Mouse (Mus musculus) urinary bladder, adult 18-20 months (tissue): ENCODE results near the gene Large1.
"Not testable (repeated sequence)": the region's sequence is repeated elsewhere in the genome, so short reads cannot be mapped to it uniquely, and the experiment has no call there.

Experiments used
- DNase-seq, 2 experiments: peaks; one replicate each; pipeline ENCODE4 v3.0.0; 2022; ENCODE audit warnings: low spot score in 2 of 2, mixed read lengths in 2 of 2

The Large1 gene

DNA sequence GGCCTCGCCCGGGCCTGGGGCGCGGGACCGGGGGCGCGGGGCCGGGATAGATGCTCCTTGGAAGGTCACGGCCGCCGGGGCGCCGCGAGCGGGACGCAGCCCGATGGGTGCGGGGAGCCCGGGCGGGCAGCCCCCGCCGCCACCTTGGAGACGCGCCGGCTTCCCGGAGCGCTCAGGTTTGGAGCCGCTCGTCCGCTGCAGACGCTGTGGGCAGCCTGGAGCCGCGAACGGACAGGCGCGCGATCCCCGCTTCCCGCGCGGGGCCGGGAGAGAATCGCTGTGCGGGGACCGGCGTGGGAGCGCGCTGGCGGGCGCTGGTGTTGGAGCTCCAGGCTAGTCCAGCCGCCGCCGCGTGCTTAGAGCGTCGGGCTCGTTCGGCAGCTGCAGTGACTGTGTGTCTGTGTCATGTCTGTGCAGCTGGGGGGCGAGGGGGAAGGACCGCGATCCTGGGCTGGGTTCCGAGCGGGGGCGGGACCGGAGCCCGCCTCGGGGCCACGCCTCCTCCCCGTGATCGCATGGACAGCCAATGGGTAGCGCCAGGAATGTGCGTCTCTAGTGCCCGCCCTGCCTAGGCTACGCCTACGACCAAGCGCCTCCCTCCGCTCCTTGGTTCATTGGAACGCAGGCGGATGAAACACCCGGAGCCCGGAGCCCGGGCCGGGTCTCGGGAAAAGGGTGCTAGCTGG is at the start of gene Large1:
TSS of gene Large1 (minus strand) at position 433 of the 686 bp plus-strand sequence.
- peak; percentile 96 to 97 for DNase-seq

DNA sequence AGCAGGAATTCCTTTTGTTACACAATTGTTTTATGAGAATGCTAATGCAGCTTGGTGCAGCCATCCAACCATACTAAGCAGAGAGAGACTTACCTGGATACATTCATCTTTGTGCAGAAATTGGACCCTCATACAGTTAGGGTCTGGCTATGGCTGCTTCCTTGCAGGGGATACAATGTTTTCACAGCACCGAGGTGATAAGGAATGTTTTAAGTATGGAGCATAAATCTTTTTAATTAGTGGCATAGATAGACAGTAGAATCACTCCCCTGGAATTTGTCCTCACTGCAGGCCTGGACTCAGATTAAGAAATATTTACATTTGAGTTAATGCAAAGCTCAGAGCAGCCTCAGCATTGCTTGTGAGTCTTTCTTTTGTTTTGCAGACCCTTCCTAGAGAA is 47.0 kb upstream of the Large1 start:
- DNase-seq = no peak

DNA sequence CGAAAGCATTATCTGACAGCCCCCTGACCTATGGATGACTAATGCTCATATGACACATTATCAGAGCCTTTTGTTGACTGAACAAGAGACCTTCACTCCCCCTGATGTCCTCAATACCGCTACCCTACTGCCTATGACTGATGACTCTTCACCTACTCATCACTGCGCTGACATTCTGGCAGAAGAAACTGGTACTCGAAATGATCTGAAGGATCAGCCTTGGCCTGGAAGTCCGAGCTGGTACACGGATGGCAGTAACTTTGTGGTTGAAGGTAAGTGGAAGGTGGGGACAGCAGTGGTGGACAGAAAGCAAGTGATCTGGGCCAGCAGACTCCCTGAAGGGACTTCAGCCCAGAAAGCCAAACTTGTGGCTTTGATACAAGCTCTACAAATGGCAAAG is 19.7 kb upstream of the Large1 start:
- not testable (repeated sequence) for DNase-seq

DNA sequence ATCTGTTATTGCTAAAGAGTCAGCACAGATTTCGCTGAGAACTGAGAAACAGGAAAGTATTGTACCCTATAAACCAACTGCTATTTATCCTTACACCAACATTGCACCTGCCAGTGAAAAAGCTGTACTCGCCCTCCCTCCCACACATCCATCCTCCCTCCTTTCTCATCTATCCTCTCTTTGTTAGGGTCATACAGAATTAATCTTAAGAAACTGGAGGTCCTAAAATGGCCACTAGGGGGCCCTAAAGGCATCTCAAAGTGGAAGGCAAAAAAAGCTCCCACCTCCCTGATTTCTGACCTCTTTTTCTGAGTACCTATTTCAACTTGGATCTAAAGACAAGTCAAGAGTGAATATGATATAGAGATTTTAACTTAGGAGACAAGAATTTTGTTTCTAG is 2.6 kb upstream of the Large1 start:
- no peak for DNase-seq

DNA sequence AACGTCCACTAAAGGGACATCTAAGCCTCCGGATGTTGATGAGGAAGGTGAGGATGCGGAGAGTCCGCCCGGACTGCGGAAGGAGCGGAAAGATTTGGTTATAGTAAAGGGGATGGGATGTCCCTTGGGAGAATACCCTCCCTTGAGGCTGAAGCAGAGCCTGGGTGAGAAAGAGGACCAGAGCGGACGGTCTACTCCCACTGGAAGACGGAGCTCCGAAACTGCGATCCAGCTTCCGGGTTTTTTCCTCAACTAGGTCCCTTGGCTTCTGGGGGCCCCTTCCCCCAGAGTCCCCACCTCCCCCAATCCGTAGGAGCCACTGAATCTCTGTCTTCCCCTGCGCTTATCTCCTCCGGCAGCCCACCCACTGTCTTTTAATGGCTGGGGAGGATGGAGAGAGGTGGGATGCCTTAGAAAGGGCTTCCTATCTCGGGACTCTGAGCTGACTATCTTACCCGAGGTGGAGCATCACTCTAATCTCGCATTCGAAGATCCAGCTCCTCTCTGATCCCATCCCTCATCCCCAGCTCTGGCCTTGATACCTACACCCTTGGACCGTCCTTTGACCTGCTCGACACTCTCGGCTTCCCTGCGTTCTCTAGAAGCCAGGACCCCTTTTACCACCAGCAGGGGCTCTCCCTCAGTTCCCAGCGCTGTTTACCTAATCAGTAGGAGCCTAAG is 1.0 kb upstream of the Large1 start:
- peak; percentile 11 to 48 for DNase-seq

DNA sequence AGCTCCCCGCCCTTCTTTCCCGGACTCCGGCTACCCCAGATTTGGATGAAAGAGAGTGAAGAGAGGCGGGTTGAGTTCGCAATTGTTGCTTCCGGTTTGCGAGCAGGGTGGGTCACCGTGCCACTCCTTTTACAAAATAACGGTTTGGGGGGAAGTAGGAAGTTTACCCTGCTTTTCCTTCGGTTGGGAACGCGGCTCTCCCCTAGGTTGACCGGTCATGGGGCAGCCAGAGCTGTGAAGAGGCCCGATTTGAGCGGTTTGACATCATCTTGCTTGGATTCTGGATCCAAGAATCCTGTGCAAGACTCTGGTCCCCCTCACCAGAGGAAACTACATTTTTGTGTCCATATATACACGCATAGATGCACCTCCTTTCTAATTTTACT is 447 bp upstream of the Large1 start:
- DNase-seq = no peak

DNA sequence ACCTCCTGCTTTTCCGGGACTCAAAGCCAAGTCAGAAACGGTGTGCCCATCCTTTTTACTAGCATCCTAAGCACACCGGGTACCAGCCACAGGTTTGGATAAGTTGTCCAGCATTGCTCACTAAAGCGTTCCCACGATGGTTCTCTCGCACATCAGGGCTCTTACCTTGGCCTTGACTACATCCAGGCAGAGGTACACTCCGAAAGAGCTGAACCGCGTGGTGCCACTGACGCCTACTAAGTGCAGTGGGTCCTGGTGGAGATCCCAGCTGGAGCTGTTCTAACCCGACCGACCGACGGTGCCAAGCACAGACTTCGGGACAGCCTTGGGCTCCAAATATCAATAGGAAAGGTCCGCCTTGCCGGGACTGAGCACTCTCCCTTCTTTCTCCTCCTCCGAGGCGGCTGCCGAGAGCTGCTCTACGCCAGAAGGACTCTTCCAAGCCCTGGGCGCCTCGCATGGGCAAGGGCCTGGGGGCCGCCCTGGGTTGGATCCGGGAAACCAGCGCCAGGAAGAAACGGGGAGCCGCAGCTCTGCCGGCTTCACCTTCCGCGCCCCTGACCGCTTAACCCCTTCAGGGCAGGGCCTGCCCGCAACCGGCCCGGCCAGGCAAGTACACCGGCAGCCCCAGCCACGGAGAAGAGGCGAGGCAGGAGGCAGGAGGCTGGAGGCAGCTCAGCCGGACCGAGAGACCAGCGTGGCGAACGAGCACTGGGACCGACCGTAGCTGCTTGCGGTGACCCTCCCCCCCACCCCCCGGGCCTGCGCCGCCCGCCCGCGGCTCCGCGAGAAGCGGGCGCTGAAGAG is 836 bp downstream of the Large1 start:
- peak; percentile 21 to 60 for DNase-seq

DNA sequence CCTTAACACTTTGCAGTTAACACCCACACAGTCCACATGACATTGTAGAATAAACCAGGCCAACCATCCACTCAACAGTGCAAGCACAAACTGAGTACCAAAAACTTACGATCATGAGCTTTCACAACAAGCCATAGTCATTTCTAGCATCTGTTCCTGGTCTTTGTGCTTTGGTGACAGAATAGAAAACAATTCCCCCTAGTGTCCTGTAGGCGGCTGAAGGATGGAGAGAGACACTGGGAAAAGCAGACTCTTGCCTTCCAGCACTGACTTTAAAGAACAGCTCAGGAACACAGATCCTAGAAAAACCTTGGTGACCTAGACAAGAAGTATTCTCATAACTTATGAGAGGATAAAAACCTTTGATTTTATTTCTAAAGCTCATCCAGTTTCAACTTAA is 3.0 kb downstream of the Large1 start:
- DNase-seq = no peak

DNA sequence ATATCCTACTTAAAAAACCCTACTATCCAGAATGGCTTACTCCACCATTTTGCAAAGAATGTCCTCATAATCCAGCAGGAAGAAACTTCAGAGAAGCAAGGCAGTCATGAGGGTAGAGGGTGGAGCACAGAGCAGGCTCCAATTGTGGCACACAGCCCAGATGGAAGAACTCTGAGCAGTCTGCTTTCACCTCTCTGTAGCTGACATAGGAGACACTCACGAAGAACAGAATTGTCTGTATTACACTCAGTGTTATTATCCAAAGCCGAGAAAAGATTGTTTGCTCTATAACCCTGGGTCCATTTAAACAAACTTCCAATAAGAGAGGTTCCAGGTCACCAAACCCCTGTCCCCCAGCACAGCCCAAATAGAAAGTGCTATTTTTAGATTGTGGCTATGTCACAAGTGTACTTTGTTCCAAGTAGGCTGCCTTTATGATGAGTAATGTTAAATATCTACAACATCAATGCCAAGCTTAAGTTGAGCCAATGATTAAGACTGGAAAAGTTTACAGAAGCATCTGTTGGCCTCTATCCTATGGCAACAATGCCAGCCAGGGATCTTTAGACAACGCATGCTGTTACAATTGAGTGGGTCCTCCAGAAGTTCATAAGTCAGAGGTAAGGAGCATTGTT is 10.5 kb downstream of the Large1 start:
- DNase-seq = no peak

DNA sequence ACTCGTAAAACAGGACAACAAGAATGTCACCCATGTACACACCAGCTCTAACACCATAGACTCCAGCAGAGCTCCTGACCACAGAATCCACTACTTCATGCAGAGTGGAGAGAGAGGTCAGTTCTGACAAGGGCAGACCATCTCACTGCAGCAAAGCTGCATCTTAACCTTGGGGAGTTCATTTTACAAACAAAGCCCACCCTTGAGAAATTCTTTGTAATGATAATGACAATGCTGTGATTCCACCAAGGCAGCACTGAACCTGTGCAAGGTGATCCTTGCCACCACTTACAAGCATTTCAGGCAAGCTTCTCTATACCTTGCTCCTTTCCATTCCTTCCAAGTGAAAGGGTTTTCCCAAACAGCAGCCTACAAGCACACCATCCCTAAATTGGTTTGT is 16.5 kb downstream of the Large1 start:
- DNase-seq = no peak

DNA sequence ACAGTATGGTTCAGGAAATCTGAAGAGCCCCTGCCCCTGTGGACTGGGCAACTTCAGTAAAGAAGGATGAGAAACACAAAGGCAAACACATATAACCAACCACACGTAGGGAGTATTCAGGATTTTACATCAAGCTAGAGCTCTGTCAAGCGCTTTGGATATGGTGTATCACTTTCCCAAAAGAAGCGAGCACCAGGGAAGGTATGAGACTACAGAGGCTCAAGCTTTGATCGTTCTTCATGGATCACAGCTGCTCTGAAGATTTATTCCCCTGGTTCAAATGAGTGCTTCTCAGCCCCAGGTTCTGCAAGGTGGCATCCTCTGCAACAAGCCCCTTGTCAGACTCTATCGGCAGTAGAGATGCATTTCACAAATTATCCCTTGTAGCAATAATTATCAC is 24.2 kb downstream of the Large1 start:
- no peak for DNase-seq

DNA sequence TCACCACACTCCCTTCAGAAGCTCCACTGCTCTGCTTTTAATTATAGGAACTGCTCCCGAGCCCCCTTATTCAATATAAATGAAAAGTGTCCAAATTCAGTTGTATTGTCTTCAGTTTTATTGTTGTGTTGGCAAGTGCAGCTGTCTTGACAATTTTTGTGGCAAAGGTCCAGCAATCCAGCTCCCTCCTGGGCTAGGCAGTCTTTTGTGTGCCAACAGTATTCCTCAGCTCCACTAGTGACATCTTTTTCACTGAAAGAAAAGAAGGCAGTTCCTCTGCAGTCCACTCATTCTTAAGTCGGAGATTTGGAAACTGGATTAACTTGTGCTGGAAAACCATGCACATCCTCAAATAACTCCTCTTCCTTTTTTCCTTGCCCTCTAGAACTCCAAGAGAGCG is 25.3 kb downstream of the Large1 start:
- no peak for DNase-seq

DNA sequence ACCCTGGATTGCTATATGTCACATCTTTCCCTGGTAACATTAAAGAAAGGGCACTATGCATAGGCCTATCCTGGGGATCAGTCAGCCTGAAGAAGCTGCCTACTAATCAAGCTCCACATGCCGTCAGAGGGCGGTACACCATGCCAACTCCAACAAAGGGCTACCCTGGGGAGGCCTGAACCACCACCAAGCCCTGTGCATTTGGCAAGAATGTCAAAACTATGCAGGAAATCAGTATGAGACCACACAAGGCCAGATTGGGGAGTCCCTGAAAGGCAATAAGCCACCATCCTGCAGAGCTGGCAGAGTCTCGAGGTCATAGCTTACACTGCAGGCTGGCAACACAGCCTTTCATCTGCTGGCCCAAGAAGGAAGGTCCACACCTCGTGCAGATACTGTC is 28.7 kb downstream of the Large1 start:
- no peak for DNase-seq

DNA sequence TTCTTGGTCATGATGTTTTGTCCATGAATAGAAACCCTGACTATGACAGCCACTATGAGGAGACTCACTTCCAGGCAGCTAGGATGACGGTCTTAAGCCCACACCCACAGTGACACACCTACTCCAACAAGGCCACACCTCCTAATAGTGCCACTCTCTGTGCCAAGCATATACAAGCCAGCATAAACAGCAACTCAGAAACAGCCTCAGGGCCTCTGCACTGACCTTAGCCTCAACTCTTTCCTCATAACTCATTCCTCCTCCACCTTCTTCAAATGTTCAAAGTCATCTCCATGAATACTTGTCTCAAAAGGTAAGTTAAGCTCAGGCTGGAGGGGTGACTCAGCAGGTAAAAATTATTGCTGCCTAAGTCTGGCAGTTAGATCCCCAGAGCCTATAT is 29.7 kb downstream of the Large1 start:
- DNase-seq = no peak

DNA sequence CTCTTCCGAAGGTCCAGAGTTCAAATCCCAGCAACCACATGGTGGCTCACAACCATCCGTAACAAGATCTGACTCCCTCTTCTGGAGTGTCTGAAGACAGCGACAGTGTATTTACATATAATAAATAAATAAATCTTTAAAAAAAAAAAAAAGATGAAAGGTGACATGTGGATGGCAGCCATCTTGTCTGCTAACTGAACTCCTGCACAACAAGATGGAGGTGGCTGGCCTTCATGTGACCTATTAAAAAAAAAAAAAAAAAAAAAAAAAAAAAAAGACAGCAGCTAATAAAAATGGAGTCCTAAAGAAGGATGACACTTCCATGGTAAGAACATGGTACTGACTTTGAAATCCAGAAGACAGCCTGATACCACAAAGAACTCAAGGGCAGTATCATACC is 33.8 kb downstream of the Large1 start:
- not testable (repeated sequence) for DNase-seq

DNA sequence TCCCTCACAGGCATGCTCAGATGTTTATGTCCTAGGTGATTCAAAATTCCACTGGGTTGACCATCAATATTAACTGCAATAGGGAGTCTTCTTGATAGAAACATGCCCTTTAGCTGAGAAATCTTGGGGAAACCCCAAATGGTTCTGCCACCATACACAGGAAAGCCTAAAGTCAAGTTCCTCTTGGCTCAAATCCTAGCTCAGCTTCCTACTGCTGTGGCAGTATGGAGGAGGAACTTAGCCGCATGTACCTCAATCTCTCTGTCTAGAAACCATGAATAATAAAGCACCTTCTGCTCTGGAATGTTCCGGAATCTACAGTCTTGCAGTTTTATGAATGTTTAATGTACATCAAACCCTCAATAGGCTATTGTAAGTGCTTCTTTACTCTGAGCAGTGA is 39.4 kb downstream of the Large1 start:
- no peak for DNase-seq

DNA sequence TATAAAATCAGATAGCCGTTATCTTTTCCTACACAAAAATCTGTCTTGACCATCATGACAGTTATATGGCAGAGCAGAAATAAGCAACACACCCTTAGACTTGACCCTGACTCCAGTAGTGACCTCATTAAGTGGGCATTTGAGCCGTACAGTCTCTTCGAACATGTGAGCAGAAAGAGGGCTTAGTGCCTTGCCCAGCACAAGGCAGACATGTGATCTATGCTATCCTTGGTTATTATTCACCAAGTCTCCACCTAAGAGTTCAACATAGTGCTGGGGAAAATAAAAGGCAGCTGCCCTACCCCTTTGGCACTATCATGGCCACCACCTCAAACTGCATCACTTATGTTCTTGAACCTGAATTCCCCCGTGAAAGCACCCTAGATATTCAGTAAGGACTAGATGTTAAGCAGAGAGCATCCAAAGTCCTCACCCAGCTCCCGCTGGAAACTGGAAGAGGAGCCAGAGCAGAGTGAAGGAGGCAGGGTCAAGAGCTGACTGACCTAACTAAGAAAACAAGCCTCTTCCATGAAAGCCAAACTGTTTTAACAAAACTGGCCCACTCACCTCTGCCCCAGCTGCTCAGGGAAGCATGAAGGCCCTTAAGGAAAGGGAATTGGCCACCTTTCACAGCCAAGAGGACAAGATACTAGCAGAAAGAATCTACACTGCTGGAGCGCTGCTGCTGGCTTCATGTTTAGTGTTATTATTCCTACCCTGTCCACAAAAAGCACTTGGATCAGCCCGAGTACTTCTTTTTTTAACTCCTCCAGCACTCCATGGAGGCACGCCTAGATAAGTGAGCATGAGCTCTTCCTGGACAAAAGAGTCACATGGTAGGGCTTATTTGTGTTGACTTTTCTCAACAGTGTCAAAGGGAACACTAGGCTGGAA is 40.4 kb downstream of the Large1 start:
- no peak for DNase-seq

DNA sequence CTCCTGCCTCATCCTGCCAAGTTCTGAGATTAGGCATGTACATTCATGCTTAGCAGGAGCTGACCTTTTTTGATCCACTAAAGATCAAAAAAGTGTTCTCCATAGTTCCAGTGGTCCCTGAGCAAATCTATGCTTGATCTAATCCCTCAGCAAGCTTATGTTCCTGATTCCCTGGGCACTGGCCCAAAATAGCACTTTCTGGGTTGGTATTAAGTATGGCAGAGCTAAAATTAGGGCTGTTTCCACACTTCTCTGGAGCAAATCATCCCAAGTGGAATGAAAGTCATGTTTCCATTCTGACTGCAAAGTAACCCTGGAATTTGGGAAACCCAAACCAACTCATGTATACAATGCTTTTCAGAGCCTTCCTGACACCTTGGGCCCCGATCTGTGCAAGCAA is 42.9 kb downstream of the Large1 start:
- no peak for DNase-seq

DNA sequence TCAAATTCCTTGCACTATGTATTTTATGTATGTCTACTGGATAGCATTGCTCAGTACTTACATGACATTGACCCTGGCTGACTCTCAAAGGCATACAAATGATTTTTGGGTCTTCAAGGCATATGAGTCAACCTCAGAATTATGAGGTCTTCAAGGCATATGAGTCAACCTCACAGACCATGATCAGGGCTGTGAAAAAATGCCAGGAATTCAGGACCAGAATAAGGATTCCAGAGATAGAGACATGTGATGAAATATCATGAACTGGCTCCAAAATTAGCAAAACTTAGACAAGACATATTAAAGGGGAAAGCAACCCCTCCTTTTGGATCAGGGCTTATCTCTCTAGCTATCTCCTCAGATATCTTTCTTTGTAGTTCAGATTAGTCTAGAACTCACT is 43.3 kb downstream of the Large1 start:
- DNase-seq = no peak

DNA sequence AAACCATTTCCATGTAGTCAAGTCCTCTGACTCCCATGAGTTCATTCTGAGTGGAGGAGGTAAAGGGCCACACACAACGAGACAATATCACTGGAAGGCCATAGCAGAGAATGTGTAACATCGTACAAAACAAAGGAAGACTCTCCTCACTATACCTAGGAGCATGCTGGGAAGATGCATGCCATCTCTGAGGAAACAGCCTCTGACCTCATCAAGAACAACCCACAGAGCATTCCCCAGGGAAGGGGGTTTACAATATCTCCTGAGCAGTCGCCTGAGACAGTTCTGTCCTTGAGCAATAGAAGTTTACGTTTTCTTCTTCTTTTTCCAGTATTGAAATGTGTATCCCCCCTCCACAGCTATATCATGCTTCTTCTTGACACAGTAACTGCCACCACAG is 49.4 kb downstream of the Large1 start:
- DNase-seq = no peak

DNA sequence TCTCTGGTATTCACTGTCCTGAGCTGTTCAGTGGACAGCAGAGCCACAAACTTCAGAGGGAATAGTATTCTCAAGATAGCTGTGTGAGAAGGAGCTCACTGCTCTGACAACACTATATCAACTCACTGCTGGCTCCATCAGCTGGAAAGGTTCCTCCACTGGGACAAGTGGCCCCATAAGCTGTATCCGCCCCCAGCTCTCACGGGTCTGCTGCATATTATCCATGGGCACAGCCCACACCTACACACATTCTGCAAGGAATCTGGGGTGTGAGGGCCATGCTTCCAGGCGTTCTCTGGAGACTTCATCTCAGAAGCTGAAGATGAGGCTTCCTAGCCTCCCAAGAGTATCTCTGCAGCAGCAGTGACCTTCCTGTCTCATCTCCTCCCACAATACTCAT is 50.4 kb downstream of the Large1 start:
- no peak for DNase-seq
